Mouse (Mus musculus): ENCODE measurements at regions not wholly inside any gene's neighbourhood (a gene's known extent, or its start where the extent isn't known, plus 50 kb on each side); places are given as distances from the start of the nearest gene placed in this dataset.

GRCm38 (mm10) chr13:44320311-44320710, 409.0 kb upstream of the Jarid2 start:
- no peak for TF ChIP-seq CTCF (IDR thresholded peaks at IDR 0.05; ENCODE audit: control insufficient read depth, insufficient read depth, low read length)
- TF ChIP-seq POLR2A (IDR thresholded peaks at IDR 0.05; ENCODE audit: borderline replicate concordance, control insufficient read depth, low read depth, low read length): no peak

Measured in bone marrow, adult 2 months (tissue).